Mouse (Mus musculus) ES-Bruce4 (cell line): ENCODE measurements around the gene Slc22a6.

Experiments
- CTCF ChIP-seq: IDR thresholded peaks from one replicate; pipeline ENCODE4 v1.8.1; 2011; ENCODE audit warnings: low read depth, low read length
- EP300 ChIP-seq: IDR thresholded peaks from 2 replicates; pipeline ENCODE4 v1.6.1; 2011; ENCODE audit warnings: low read depth, low read length; ENCODE audit not compliant: insufficient read depth
- POLR2A ChIP-seq: IDR thresholded peaks from one replicate; pipeline ENCODE4 v1.8.1; 2011; ENCODE audit warnings: low read length; ENCODE audit not compliant: insufficient read depth

- TF ChIP-seq CTCF (no peak), EP300 (no peak), POLR2A (no peak)
Measured at GRCm38 (mm10) chr19:8594518-8594917, 23.3 kb upstream of the Slc22a6 start.
